Mouse (Mus musculus) erythroblast, adult 5-6 weeks (primary cell): ENCODE measurements at regions not wholly inside any gene's neighbourhood (a gene's known extent, or its start where the extent isn't known, plus 50 kb on each side); places are given as distances from the start of the nearest gene placed in this dataset.
"Not testable (repeated sequence)": the region's sequence is repeated elsewhere in the genome, so short reads cannot be mapped to it uniquely, and the experiment has no call there.

Experiments used
- ATAC-seq: replicated peaks from 2 replicates; pipeline ENCODE4 v1.8.0; 2016; ENCODE audit warnings: moderate number of reproducible peaks, mild to moderate bottlenecking, moderate TSS enrichment, inconsistent platforms; ENCODE audit not compliant: poor library complexity, low FRiP score, severe bottlenecking

DNA sequence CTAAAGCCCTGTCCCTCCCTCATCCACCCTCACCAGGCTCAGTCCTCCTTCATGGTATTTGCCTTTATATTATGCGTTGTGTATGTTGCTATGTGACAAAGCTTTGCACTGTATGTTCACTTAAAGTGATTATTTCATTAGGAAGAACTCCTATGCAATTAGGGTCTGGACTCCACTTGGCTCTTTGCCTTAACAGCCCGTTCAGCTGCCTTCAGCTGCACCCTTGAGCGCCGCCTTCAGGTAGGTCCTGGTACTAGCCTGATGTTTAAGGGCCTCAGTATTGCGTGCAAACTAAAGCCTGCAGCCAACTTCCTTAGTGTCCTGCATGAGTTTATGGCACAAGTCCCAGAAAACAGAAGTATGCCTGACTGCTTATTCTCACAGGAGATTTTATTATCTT is 101.9 kb upstream of the Rasgrp1 start:
- no peak for ATAC-seq

- no peak for ATAC-seq
These were observed 104.1 kb upstream of the Rasgrp1 start for GRCm38 (mm10) chr2:117446876-117447275.

DNA sequence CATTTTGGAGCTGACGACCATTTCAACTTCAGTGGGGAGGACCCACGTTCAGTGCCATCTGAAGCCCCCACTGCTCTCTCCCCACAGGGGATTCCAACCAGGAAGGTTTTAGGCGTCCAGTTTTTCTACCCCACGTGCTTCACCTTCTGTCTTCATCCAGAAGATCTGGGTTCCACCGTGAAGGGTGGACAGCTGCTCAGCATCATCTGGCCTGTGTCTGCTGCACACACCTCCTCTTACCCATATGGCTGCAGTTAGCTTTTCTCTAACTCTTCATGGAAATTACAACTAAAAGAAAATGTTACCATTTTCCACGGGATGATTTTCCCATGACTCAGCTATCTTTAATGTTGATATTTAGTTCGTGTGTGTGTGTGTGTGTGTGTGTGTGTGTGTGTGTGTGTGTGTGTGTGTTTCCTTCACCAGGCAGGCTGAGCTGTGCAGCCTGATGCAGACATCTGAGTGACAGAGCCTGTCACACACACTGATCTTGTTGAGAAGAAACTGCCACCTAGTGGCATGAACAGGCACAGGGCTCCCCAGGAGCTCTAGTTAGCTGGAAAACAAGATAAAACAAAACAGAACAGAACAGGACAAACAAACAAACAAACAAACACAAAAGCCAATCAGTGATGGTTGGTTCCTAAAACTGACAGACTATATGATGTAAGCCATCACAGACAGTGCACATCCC is 107.5 kb upstream of the Rasgrp1 start:
- no peak for ATAC-seq

GRCm38 (mm10) chr2:117451818-117452217 is 109.0 kb upstream of the Rasgrp1 start:
- no peak for ATAC-seq

DNA sequence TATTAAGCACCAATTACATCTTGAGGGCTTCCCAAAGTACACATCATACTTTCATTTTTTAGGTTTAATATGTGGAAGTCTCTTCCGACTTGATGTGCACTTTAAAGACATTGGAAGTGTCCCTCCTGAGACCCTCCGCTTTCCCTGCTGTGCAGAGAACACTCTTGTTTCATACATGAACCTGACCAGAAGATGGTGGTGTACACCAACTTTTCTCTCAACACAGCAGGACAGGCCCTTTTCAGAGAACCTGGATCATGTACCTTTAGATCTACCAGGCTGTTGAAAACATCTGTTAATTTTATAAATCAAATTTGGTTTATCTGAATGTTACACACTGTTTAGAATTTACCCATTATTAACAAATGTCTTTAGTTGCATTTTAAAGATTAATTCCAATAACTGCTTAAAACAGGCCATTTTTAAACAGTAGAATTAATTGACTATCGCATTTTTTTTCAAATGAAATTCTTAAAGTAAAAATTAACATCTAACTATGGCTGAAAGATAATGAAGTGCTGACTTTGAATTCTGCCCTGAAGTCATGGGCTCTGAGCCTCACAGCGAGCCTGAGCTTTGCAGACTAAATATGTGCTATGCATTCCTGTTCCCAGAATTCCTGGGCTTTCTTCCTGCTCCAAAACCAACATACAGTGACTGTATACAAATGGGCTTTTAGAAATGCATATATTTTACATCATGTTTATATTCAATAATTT is 112.4 kb upstream of the Rasgrp1 start:
- ATAC-seq = no peak

DNA sequence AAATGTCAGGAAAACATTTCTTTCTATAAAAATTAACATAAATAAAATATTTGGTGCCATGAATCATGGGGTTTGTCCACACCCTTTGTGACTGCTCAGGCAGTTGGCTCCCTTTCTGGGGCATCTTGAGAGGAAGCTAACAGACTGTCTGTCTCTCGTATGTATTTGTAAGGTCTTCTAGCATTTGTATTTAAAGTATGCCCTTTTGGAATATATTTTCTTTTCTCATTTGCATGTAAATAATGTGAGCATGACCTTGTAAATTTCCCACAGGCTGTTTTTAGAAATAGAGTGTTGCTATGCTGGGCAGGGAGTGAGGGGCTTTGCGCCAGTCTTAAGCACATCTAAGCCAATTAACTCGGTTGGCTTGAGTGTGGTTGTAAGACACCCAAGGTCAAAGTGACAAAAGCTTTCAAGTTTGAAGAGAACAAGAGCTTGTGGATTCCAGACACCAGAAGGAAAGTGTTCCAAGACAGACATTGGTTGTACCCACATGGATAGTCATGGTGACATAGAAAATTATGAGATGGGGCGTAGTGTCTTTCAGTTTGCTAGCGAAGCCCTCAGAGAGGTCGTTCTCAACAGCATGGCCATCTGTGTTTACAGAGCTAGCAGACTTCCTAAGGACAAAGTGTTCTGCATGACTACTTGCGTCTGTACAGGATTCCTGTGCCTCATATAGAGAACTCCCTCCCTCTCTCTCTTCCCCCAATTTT is 113.1 kb upstream of the Rasgrp1 start:
- ATAC-seq = no peak

DNA sequence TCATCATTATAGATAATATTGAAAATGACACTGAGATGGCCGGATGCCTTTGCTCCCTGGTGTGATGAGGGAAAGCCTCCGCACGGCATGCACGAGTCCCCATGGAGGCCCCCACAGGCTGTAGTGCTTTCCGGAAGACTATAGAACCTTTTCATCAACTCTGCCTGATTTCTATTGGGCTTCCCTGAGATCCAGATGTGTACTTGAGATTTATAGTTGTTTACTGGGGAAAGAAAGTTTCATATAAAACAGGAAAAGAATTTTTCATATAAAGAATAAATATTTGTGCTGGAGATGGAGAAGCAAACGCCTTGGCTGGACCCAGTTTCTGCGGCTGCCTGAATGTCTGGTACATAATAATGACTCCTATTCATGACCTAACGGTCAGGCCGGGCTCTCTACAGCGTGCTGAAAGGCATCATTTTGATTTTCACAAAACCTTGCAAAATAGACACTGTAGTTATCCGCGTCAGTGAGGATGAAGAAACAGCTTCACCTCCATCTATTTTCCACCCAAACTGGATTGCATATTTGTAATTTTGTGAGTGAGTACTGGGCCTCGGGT is 113.7 kb upstream of the Rasgrp1 start:
- ATAC-seq = no peak

- no peak for ATAC-seq
These were observed 118.9 kb upstream of the Rasgrp1 start for GRCm38 (mm10) chr2:117461541-117462290.

- no peak for ATAC-seq
These were observed 132.2 kb upstream of the Rasgrp1 start for GRCm38 (mm10) chr2:117474885-117475542.

- no peak for ATAC-seq
These were observed 132.8 kb upstream of the Rasgrp1 start for GRCm38 (mm10) chr2:117475561-117475960.

GRCm38 (mm10) chr2:117477503-117477902 is 134.7 kb upstream of the Rasgrp1 start:
- ATAC-seq = not testable (repeated sequence)

DNA sequence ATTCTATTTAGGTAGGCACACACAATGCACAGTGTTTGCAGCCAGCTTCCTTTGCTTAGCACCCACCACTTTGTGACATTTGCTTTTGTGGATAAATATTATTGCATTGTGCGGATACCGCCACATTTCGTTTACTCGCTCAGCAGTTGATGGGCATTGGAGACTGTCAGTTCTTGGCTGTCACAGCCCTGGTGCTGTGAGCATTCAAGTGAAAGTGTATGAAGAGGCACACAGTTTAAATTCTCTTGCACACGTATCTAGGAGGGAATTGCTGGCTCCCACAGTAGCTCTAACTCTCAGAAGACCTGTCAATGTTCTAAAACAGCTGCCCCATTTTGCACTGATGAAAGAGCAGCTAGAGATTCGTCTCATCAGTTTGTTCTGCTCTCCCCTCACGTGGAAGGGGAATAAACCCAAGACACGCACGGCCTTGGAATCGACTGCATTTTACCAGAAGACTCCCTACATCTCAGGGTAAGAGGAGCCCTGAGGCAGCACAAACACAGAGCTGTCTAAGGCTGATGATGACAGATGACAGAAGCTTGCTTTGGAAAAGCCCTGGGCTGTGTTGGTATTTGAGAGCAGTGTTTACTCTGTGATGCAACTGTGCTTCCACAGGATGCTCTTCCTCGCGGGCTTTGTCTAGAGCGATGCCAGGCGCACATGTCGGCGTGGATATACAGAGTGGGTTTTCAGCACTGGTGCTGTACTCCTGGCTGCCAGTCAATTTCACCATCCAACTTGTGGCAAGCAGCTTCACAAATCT is 136.6 kb upstream of the Rasgrp1 start:
- ATAC-seq = not testable (repeated sequence)

DNA sequence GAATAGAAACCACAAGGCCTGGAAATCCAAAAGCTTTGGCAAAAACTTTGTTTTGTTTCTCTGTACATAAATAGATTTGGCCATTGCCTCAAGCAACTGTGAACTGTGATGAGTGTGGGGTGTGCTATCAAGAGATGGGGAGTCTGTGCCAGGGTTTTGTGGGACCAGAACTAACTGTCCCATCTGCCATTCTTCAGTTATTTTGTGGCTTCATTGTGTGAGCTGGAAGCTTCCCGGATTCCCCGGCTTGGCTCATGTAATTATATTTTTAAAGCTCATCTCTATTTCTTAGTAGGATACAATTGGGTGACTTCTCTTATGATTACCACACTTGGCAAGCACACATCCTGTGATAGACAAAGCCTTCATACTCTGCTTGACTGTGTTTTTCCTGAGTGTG is 143.6 kb upstream of the Rasgrp1 start:
- no peak for ATAC-seq

GRCm38 (mm10) chr2:117498565-117498964 is 155.8 kb upstream of the Rasgrp1 start:
- no peak for ATAC-seq

GRCm38 (mm10) chr2:117502611-117503010 is 159.8 kb upstream of the Rasgrp1 start:
- ATAC-seq = no peak

GRCm38 (mm10) chr2:117511737-117512136 is 168.9 kb upstream of the Rasgrp1 start:
- no peak for ATAC-seq

GRCm38 (mm10) chr2:117512551-117512950 is 169.8 kb upstream of the Rasgrp1 start:
- no peak for ATAC-seq

DNA sequence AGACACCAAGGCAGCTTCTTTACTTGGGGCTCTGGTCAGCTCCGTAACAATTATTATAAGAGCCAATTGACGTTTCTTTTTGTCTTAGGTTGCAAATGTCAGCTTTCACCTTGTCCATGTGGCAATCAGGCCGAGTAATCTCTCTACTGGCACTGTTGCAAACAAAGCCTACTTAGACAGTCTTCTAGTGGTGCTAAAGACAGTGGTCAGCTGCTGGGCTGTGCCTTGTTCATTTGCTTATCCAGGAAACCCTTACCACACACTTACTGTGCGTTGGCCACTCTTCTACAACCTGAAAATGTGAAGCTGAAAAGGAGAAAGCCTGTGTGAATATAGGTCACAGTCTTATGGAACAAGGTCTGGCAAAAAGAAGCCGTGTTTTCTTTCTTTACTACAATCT is 181.6 kb upstream of the Rasgrp1 start:
- ATAC-seq = no peak

DNA sequence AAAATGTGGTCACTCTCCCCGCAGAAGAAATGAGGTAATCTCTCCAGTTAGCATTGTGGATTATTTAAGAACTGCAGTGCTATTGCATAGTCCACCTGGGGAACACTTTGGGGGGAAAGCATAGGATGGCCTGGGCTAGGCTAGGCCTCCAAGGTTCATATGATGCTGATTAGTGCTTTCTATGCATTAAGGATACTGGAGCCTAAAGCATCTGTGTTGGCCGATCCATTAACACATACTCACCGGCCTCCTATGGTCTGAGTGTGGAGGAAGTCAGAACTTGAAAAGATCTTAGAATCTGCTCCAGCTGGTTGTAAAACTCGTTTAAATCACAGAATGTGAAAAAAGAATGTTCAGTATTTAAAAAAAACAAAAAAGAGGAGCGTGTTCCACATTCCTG is 196.1 kb upstream of the Rasgrp1 start:
- ATAC-seq = no peak
